Mouse (Mus musculus): ENCODE measurements at regions not wholly inside any gene's neighbourhood (a gene's known extent, or its start where the extent isn't known, plus 50 kb on each side); places are given as distances from the start of the nearest gene placed in this dataset.

- TF ChIP-seq POLR2A (IDR thresholded peaks at IDR 0.05; ENCODE audit: low read depth, low read length) (no peak), CTCF (IDR thresholded peaks at IDR 0.05; ENCODE audit: borderline replicate concordance, insufficient read depth, low read length) (no peak)
These were observed 66.0 kb upstream of the Spdl1 start for GRCm38 (mm10) chr11:34899400-34899799.

All from embryonic fibroblast, embryonic 13.5 days (primary cell).